Mouse (Mus musculus) hematopoietic stem cell, adult 5-6 weeks (primary cell): ENCODE measurements around the gene Tas1r2. TPM values are rescaled to one million over a fixed set of nuclear protein-coding genes. Genes with fewer than 3 reads are reported as not detected.

ENCODE experiments used
- ATAC-seq, 2 experiments: fragments of 125-278 bp in 1 of 2; replicated peaks in 1 of 2; 2 replicates each; pipeline ENCODE4 v1.8.0; 2016 to 2017; ENCODE audit warnings: inconsistent platforms in 2 of 2, mild to moderate bottlenecking in 2 of 2, moderate number of reproducible peaks in 2 of 2, low read depth in 1 of 2, moderate TSS enrichment in 1 of 2; ENCODE audit not compliant: low FRiP score in 2 of 2, poor library complexity in 2 of 2, severe bottlenecking in 2 of 2, insufficient read depth in 1 of 2, low TSS enrichment in 1 of 2
- total RNA-seq: library from RNA; stranded (forward); fragments of 172-1452, 232-1000 nt; gene quantifications from 2 replicates; pipeline ENCODE4 v1.2.3, GENCODE M21; 2017

Tas1r2 gene
- total RNA-seq, 1 experiment from 2014 or later, result not detected

GRCm38 (mm10) chr4:139631569-139632253 is 21.6 kb upstream of the Tas1r2 start:
- ATAC-seq, result no peak

GRCm38 (mm10) chr4:139632254-139632580 is 21.1 kb upstream of the Tas1r2 start:
- no peak for ATAC-seq

GRCm38 (mm10) chr4:139636373-139636772 is 17.0 kb upstream of the Tas1r2 start:
- peak in 1 of 2 experiments; percentile 39; a peak in 1 of 4 replicates for ATAC-seq

- no peak for ATAC-seq
These were observed 15.5 kb upstream of the Tas1r2 start for GRCm38 (mm10) chr4:139637847-139638246.

- ATAC-seq, result no peak
These were observed 15.0 kb upstream of the Tas1r2 start for GRCm38 (mm10) chr4:139638356-139638755.

GRCm38 (mm10) chr4:139639801-139640200 is 13.5 kb upstream of the Tas1r2 start:
- ATAC-seq, result no peak

GRCm38 (mm10) chr4:139640333-139640732 is 13.0 kb upstream of the Tas1r2 start:
- peak; percentile 14 to 27; a peak in 1 of 4 replicates for ATAC-seq

GRCm38 (mm10) chr4:139640775-139641174 is 12.6 kb upstream of the Tas1r2 start:
- peak; percentile 49 to 51; a peak in 3 of 4 replicates for ATAC-seq

GRCm38 (mm10) chr4:139641829-139642425 is 11.4 kb upstream of the Tas1r2 start:
- ATAC-seq, result no peak

GRCm38 (mm10) chr4:139643972-139644371 is 9.4 kb upstream of the Tas1r2 start:
- ATAC-seq, result peak; percentile 43 to 63

- ATAC-seq, result no peak
These were observed 6.4 kb upstream of the Tas1r2 start for GRCm38 (mm10) chr4:139646916-139647315.

GRCm38 (mm10) chr4:139650086-139650743 is 3.1 kb upstream of the Tas1r2 start:
- ATAC-seq, result no peak

- peak; percentile 19 to 59 for ATAC-seq
These were observed 2.4 kb upstream of the Tas1r2 start for GRCm38 (mm10) chr4:139650907-139651306.

GRCm38 (mm10) chr4:139661897-139662296 is 8.6 kb downstream of the Tas1r2 start:
- ATAC-seq, result no peak

- no peak for ATAC-seq
These were observed 14.3 kb downstream of the Tas1r2 start for GRCm38 (mm10) chr4:139667632-139668031.

GRCm38 (mm10) chr4:139669847-139670246 is 16.5 kb downstream of the Tas1r2 start:
- peak; percentile 73 to 82; a peak in 3 of 4 replicates for ATAC-seq

- no peak for ATAC-seq
These were observed 22.4 kb downstream of the Tas1r2 start for GRCm38 (mm10) chr4:139675696-139676095.
